Mouse (Mus musculus): ENCODE measurements at regions not wholly inside any gene's neighbourhood (a gene's known extent, or its start where the extent isn't known, plus 50 kb on each side); places are given as distances from the start of the nearest gene placed in this dataset.
"Not testable (repeated sequence)": the region's sequence is repeated elsewhere in the genome, so short reads cannot be mapped to it uniquely, and the experiment has no call there.

GRCm38 (mm10) chr13:52359332-52359731 lies 171.7 kb downstream of the Diras2 start:
- TF ChIP-seq CTCF (IDR thresholded peaks at IDR 0.05; ENCODE audit: extremely low read depth, insufficient read depth, insufficient read length, insufficient replicate concordance); POLR2A (IDR thresholded peaks at IDR 0.05; ENCODE audit: low read depth, low read length): not testable (repeated sequence)

All from spleen, adult 2 months (tissue).